Mouse (Mus musculus): ENCODE data around the gene Prr5l. TPM values are rescaled to one million over a fixed set of nuclear protein-coding genes. Genes with fewer than 3 reads are reported as not detected.

The Prr5l gene
- polyA plus RNA-seq, 1 experiment from 2014 or later = 5.5 TPM

GRCm38 (mm10) chr2:101828057-101828643 is 54.7 kb downstream of the Prr5l start:
- H3K27me3 ChIP-seq (replicated peaks) = no peaks in the 10 kb centered on the region
- no peak overlapping the region for H3K27ac ChIP-seq
- H3K9me3 ChIP-seq (replicated peaks) = no peaks in the 10 kb centered on the region
- no peak overlapping the region for H3K4me2 ChIP-seq
- peaks cover 10% of the 10 kb centered on the region for H3K4me1 ChIP-seq
- no peaks in the 10 kb centered on the region for H3K36me3 ChIP-seq
- H3K4me3 ChIP-seq = no peak overlapping the region
- 57% methylated on average over 5 of the region's 5 CpGs for WGBS (ENCODE audit: insufficient replicate concordance)
- ATAC-seq = no peak
- no peak overlapping the region for H3K9ac ChIP-seq

- WGBS (ENCODE audit: insufficient replicate concordance) = 7% methylated on average over 5 of the region's 5 CpGs
- peak; percentile 57 for ATAC-seq
- no peak overlapping the region for H3K4me2 ChIP-seq
Observed at GRCm38 (mm10) chr2:101827626-101828025, 55.2 kb downstream of the Prr5l start.

GRCm38 (mm10) chr2:101826950-101827600 is 55.8 kb downstream of the Prr5l start:
- H3K4me3 ChIP-seq = no peak overlapping the region
- no peak overlapping the region for H3K27ac ChIP-seq
- H3K4me2 ChIP-seq = no peak overlapping the region
- H3K9ac ChIP-seq = no peak overlapping the region
- H3K27me3 ChIP-seq (replicated peaks) = no peaks in the 10 kb centered on the region
- 0 out of 2 replicates have a peak, but pooled peaks have one; percentile 5 for ATAC-seq
- no peaks in the 10 kb centered on the region for H3K9me3 ChIP-seq (replicated peaks)
- 50% methylated on average over 3 of the region's 3 CpGs for WGBS (ENCODE audit: insufficient replicate concordance)
- H3K4me1 ChIP-seq = peaks cover 10% of the 10 kb centered on the region
- H3K36me3 ChIP-seq = no peaks in the 10 kb centered on the region

More at GRCm38 (mm10) chr2:101827626-101828025, 55.2 kb downstream of the Prr5l start:
- Histone ChIP-seq H3K4me1 (peaks cover 10% of the 10 kb centered on the region), H3K27ac (no peak overlapping the region), H3K27me3 (replicated peaks) (no peaks in the 10 kb centered on the region), H3K36me3 (no peaks in the 10 kb centered on the region), H3K9ac (no peak overlapping the region), H3K9me3 (replicated peaks) (no peaks in the 10 kb centered on the region), H3K4me3 (no peak overlapping the region)

GRCm38 (mm10) chr2:101826186-101826707 is 56.6 kb downstream of the Prr5l start:
- Histone ChIP-seq H3K4me2 (no peak overlapping the region), H3K4me1 (peaks cover 10% of the 10 kb centered on the region), H3K36me3 (no peaks in the 10 kb centered on the region), H3K4me3 (no peak overlapping the region), H3K27ac (no peak overlapping the region), H3K27me3 (replicated peaks) (no peaks in the 10 kb centered on the region), H3K9me3 (replicated peaks) (no peaks in the 10 kb centered on the region), H3K9ac (no peak overlapping the region)
- WGBS (ENCODE audit: insufficient replicate concordance) = 63% methylated on average over 2 of the region's 2 CpGs
- no peak for ATAC-seq

GRCm38 (mm10) chr2:101825226-101826120 is 57.4 kb downstream of the Prr5l start:
- Histone ChIP-seq H3K4me1 (peaks cover 10% of the 10 kb centered on the region), H3K27ac (no peak overlapping the region), H3K27me3 (replicated peaks) (no peaks in the 10 kb centered on the region), H3K4me3 (no peak overlapping the region), H3K36me3 (no peaks in the 10 kb centered on the region), H3K4me2 (no peak overlapping the region), H3K9me3 (replicated peaks) (no peaks in the 10 kb centered on the region), H3K9ac (no peak overlapping the region)
- no peak for ATAC-seq
- 76% methylated on average over 9 of the region's 9 CpGs for WGBS (ENCODE audit: insufficient replicate concordance)

GRCm38 (mm10) chr2:101823821-101824220 is 59.0 kb downstream of the Prr5l start:
- Histone ChIP-seq H3K4me1 (peaks cover 10% of the 10 kb centered on the region), H3K27me3 (replicated peaks) (no peaks in the 10 kb centered on the region), H3K9ac (no peak overlapping the region), H3K9me3 (replicated peaks) (no peaks in the 10 kb centered on the region), H3K4me3 (no peak overlapping the region), H3K36me3 (no peaks in the 10 kb centered on the region), H3K27ac (no peak overlapping the region), H3K4me2 (no peak overlapping the region)
- WGBS (ENCODE audit: insufficient replicate concordance) = 40% methylated on average over 4 of the region's 4 CpGs
- ATAC-seq = no peak

- Histone ChIP-seq H3K9me3 (replicated peaks) (no peaks in the 10 kb centered on the region), H3K36me3 (no peaks in the 10 kb centered on the region), H3K4me2 (no peak overlapping the region), H3K9ac (no peak overlapping the region), H3K4me3 (no peak overlapping the region), H3K27me3 (replicated peaks) (no peaks in the 10 kb centered on the region), H3K4me1 (peaks cover 8% of the 10 kb centered on the region), H3K27ac (no peak overlapping the region)
- 36% methylated on average over 13 of the region's 13 CpGs for whole genome bisulfite sequencing (ENCODE audit: insufficient replicate concordance)
- no peak for ATAC-seq
Observed at GRCm38 (mm10) chr2:101822785-101823184, 60.0 kb downstream of the Prr5l start.

GRCm38 (mm10) chr2:101820816-101821215 is 62.0 kb downstream of the Prr5l start:
- no peak overlapping the region for H3K27ac ChIP-seq
- H3K27me3 ChIP-seq (replicated peaks) = no peaks in the 10 kb centered on the region
- no peak overlapping the region for H3K4me2 ChIP-seq
- no peak overlapping the region for H3K9ac ChIP-seq
- no peaks in the 10 kb centered on the region for H3K36me3 ChIP-seq
- no peak overlapping the region for H3K4me3 ChIP-seq
- ATAC-seq = no peak
- H3K4me1 ChIP-seq = no peaks in the 10 kb centered on the region
- WGBS (ENCODE audit: insufficient replicate concordance) = 48% methylated on average over 1 of the region's 1 CpGs
- no peaks in the 10 kb centered on the region for H3K9me3 ChIP-seq (replicated peaks)

- no peaks in the 10 kb centered on the region for H3K36me3 ChIP-seq
- H3K27me3 ChIP-seq (replicated peaks) = no peaks in the 10 kb centered on the region
- no peak overlapping the region for H3K27ac ChIP-seq
- H3K9me3 ChIP-seq (replicated peaks) = no peaks in the 10 kb centered on the region
- H3K9ac ChIP-seq = no peak overlapping the region
- H3K4me1 ChIP-seq = 0 out of 2 replicates have a peak, but pooled peaks cover 6% of the 10 kb centered on the region
- H3K4me2 ChIP-seq = no peak overlapping the region
- ATAC-seq = no peak
- no peak overlapping the region for H3K4me3 ChIP-seq
- WGBS (ENCODE audit: insufficient replicate concordance) = 59% methylated on average over 7 of the region's 7 CpGs
Observed at GRCm38 (mm10) chr2:101818986-101819764, 63.7 kb downstream of the Prr5l start.

- ATAC-seq = no peak
- H3K36me3 ChIP-seq = no peaks in the 10 kb centered on the region
- H3K27ac ChIP-seq = no peak overlapping the region
- no peak overlapping the region for H3K4me3 ChIP-seq
- H3K9me3 ChIP-seq (replicated peaks) = no peaks in the 10 kb centered on the region
- H3K27me3 ChIP-seq (replicated peaks) = no peaks in the 10 kb centered on the region
- H3K4me1 ChIP-seq = 0 out of 2 replicates have a peak, but pooled peaks cover 10% of the 10 kb centered on the region
- no peak overlapping the region for H3K9ac ChIP-seq
- 53% methylated on average over 3 of the region's 3 CpGs for WGBS (ENCODE audit: insufficient replicate concordance)
- no peak overlapping the region for H3K4me2 ChIP-seq
Observed at GRCm38 (mm10) chr2:101816646-101817308, 66.0 kb downstream of the Prr5l start.
